Mouse (Mus musculus) kidney, embryonic 15.5 days (tissue): ENCODE results near the gene Rd3. TPM values are rescaled to one million over a fixed set of nuclear protein-coding genes. Genes with fewer than 3 reads are reported as not detected.

Experiments used
- ATAC-seq: fragments of 200-750 bp; cut with Nextera tagmentation; replicated peaks from 2 replicates; pipeline ENCODE4 v1.8.0; 2017; ENCODE audit warnings: moderate TSS enrichment; ENCODE audit not compliant: low FRiP score
- H3K27ac ChIP-seq: fragments of 300-500 bp; sonication (generic); 2 replicates; pipeline ENCODE4 v1.5.1; 2015; ENCODE audit warnings: mild to moderate bottlenecking, inconsistent platforms
- H3K27me3 ChIP-seq: fragments of 300-500 bp; sonication (generic); 2 replicates; pipeline ENCODE4 v1.6.1; 2015; ENCODE audit warnings: inconsistent platforms
- H3K36me3 ChIP-seq: fragments of 300-500 bp; sonication (generic); 2 replicates; pipeline ENCODE4 v1.6.1; 2015; ENCODE audit warnings: inconsistent platforms
- H3K4me1 ChIP-seq: fragments of 300-500 bp; sonication (generic); 2 replicates; pipeline ENCODE4 v1.6.1; 2015; ENCODE audit warnings: inconsistent platforms
- H3K4me2 ChIP-seq: fragments of 300-500 bp; sonication (generic); 2 replicates; pipeline ENCODE4 v1.6.1; 2015; ENCODE audit warnings: moderate library complexity, mild to moderate bottlenecking, inconsistent platforms
- H3K4me3 ChIP-seq: fragments of 300-500 bp; sonication (generic); replicated peaks from 2 replicates; pipeline ENCODE4 v1.5.1; 2015; ENCODE audit warnings: mild to moderate bottlenecking, inconsistent platforms
- H3K9ac ChIP-seq: fragments of 300-500 bp; sonication (generic); 2 replicates; pipeline ENCODE4 v1.6.1; 2015; ENCODE audit warnings: mild to moderate bottlenecking, inconsistent platforms
- H3K9me3 ChIP-seq: fragments of 300-500 bp; sonication (generic); replicated peaks from 2 replicates; pipeline ENCODE4 v1.6.1; 2016; ENCODE audit warnings: inconsistent platforms
- WGBS: fragments of 180-500 bp; shearing (Covaris S2); methylation state at CpG from one replicate; pipeline ENCODE4 v1.1.7; 2015; ENCODE audit warnings: mixed read lengths; 5-methylcytosine and 5-hydroxymethylcytosine counted together
- microRNA-seq: library from miRNA; unstranded; fragments of <30 nt; microRNA quantifications from one replicate; pipeline ENCODE4, GENCODE M21; 2016
- polyA plus RNA-seq: library from polyadenylated mRNA; unstranded; fragments of >200 nt; fragmentation: Nextera tagmentation; extraction: Ambion mirVana; gene quantifications from 2 replicates; pipeline ENCODE4 v1.2.1, GENCODE M21; 2015

The Rd3 gene
- polyA plus RNA-seq, 1 experiment from 2014 or later = 0.45 TPM

GRCm38 (mm10) chr1:191995916-191996315 lies 18.7 kb downstream of the Rd3 start:
- no peak overlapping the region for H3K4me3 ChIP-seq
- no peak overlapping the region for H3K27ac ChIP-seq
- H3K9ac ChIP-seq = no peak overlapping the region
- 93% methylated on average over 7 of the region's 7 CpGs for WGBS
- H3K4me1 ChIP-seq = peaks cover 9% of the 10 kb centered on the region
- H3K36me3 ChIP-seq = peaks cover 56% of the 10 kb centered on the region
- no peak overlapping the region for H3K4me2 ChIP-seq
- 0 out of 2 replicates have a peak, but pooled peaks cover 3% of the 10 kb centered on the region for H3K9me3 ChIP-seq
- no peak for ATAC-seq
- no peaks in the 10 kb centered on the region for H3K27me3 ChIP-seq

GRCm38 (mm10) chr1:191996621-191997185 lies 19.5 kb downstream of the Rd3 start:
- WGBS = 88% methylated on average over 8 of the region's 8 CpGs
- no peak overlapping the region for H3K27ac ChIP-seq
- no peak overlapping the region for H3K4me2 ChIP-seq
- H3K27me3 ChIP-seq = no peaks in the 10 kb centered on the region
- peaks cover 9% of the 10 kb centered on the region for H3K4me1 ChIP-seq
- no peak overlapping the region for H3K9ac ChIP-seq
- ATAC-seq = no peak
- H3K4me3 ChIP-seq = no peak overlapping the region
- peaks cover 60% of the 10 kb centered on the region for H3K36me3 ChIP-seq
- H3K9me3 ChIP-seq = 0 out of 2 replicates have a peak, but pooled peaks cover 3% of the 10 kb centered on the region

GRCm38 (mm10) chr1:191999022-191999421 lies 21.9 kb downstream of the Rd3 start:
- H3K4me2 ChIP-seq = no peak overlapping the region
- H3K4me1 ChIP-seq = no peaks in the 10 kb centered on the region
- H3K4me3 ChIP-seq = no peak overlapping the region
- H3K27me3 ChIP-seq = no peaks in the 10 kb centered on the region
- 0 out of 2 replicates have a peak, but pooled peaks cover 3% of the 10 kb centered on the region for H3K9me3 ChIP-seq
- H3K27ac ChIP-seq = no peak overlapping the region
- no peak for ATAC-seq
- H3K36me3 ChIP-seq = peaks cover 60% of the 10 kb centered on the region
- no peak overlapping the region for H3K9ac ChIP-seq

Small RNA genes within 50 kb of the gene (microRNA-seq; reads per million reads assigned to microRNA genes)
- gene Mir3473c = not detected

Other genes starting within 250 kb of the Rd3 start
- gene Nek2, start 155.9 kb upstream of the Rd3 start, polyA plus RNA-seq = 44.5 and 45.1 TPM in 2 replicates
- gene Slc30a1, start 70.6 kb upstream of the Rd3 start, polyA plus RNA-seq = 2.6 and 3.5 TPM in 2 replicates
- gene Traf5, start 115.2 kb downstream of the Rd3 start, polyA plus RNA-seq = 20.0 and 20.8 TPM in 2 replicates
- gene Rcor3, start 160.7 kb downstream of the Rd3 start, polyA plus RNA-seq = 24.8 and 25.4 TPM in 2 replicates
- 1.3 and 1.5 TPM in 2 replicates for gene Kcnh1, start 213.4 kb downstream of the Rd3 start, polyA plus RNA-seq